Mouse (Mus musculus) kidney, embryonic 14.5 days (tissue): ENCODE measurements at regions not wholly inside any gene's neighbourhood (a gene's known extent, or its start where the extent isn't known, plus 50 kb on each side); places are given as distances from the start of the nearest gene placed in this dataset.

Experiments used
- ATAC-seq: fragments of 200-750 bp; cut with Nextera tagmentation; 2 replicates; pipeline ENCODE4 v1.8.0; 2017; ENCODE audit warnings: moderate number of reproducible peaks, mild to moderate bottlenecking, moderate TSS enrichment, moderate library complexity; ENCODE audit not compliant: low FRiP score, low TSS enrichment
- H3K27ac ChIP-seq: fragments of 300-500 bp; sonication (generic); 2 replicates; pipeline ENCODE4 v1.5.1; 2014; ENCODE audit warnings: low read depth, mild to moderate bottlenecking, low read length, moderate library complexity, mixed read lengths
- H3K27me3 ChIP-seq: fragments of 300-500 bp; sonication (generic); 2 replicates; pipeline ENCODE4 v1.6.1; 2014; ENCODE audit warnings: mild to moderate bottlenecking, low read length; ENCODE audit not compliant: control insufficient read depth, insufficient read depth
- H3K36me3 ChIP-seq: fragments of 300-500 bp; sonication (generic); 2 replicates; pipeline ENCODE4 v1.6.1; 2014; ENCODE audit warnings: low read length, mixed read lengths; ENCODE audit not compliant: control insufficient read depth, insufficient read depth
- H3K4me1 ChIP-seq: fragments of 300-500 bp; sonication (generic); 2 replicates; pipeline ENCODE4 v1.6.1; 2014; ENCODE audit warnings: low read length, mixed read lengths; ENCODE audit not compliant: control insufficient read depth, insufficient read depth
- H3K4me2 ChIP-seq: fragments of 300-500 bp; sonication (generic); replicated peaks from 2 replicates; pipeline ENCODE4 v1.6.1; 2014; ENCODE audit warnings: low read depth, mild to moderate bottlenecking, low read length
- H3K4me3 ChIP-seq: fragments of 300-500 bp; sonication (generic); 2 replicates; pipeline ENCODE4 v1.5.1; 2014; ENCODE audit warnings: mild to moderate bottlenecking, low read length
- H3K9ac ChIP-seq: fragments of 300-500 bp; sonication (generic); 2 replicates; pipeline ENCODE4 v1.6.1; 2014; ENCODE audit warnings: low read depth, mild to moderate bottlenecking, low read length, moderate library complexity
- H3K9me3 ChIP-seq: fragments of 300-500 bp; sonication (generic); 2 replicates; pipeline ENCODE4 v1.6.1; 2016; ENCODE audit warnings: low read length; ENCODE audit not compliant: control insufficient read depth
- WGBS: fragments of 180-500 bp; shearing (Covaris S2); extraction: QIAGEN DNeasy Blood & Tissue Kit; methylation state at CpG from one replicate; pipeline ENCODE4 v1.1.7; 2014; 5-methylcytosine and 5-hydroxymethylcytosine counted together

GRCm38 (mm10) chr1:14503193-14503800 lies 1589.8 kb downstream of the 4930444P10Rik start:
- no peaks in the 10 kb centered on the region for H3K36me3 ChIP-seq
- 19% methylated on average over 7 of the region's 7 CpGs for WGBS
- 0 out of 2 replicates have a peak, but pooled peaks cover 13% of the 10 kb centered on the region for H3K4me1 ChIP-seq
- H3K27me3 ChIP-seq: peaks cover 33% of the 10 kb centered on the region
- H3K9me3 ChIP-seq: no peaks in the 10 kb centered on the region
- ATAC-seq: no peak
- 0 out of 2 replicates have a peak overlapping the region, but pooled peaks have one; percentile 33 for H3K4me2 ChIP-seq
- H3K27ac ChIP-seq: no peak overlapping the region
- no peak overlapping the region for H3K4me3 ChIP-seq
- no peak overlapping the region for H3K9ac ChIP-seq

GRCm38 (mm10) chr1:14499105-14499504 lies 1594.0 kb downstream of the 4930444P10Rik start:
- no peaks in the 10 kb centered on the region for H3K4me1 ChIP-seq
- WGBS: 81% methylated on average over 1 of the region's 1 CpGs

GRCm38 (mm10) chr1:14490026-14490425 lies 1603.1 kb downstream of the 4930444P10Rik start:
- Histone ChIP-seq H3K27ac (no peak overlapping the region), H3K36me3 (no peaks in the 10 kb centered on the region), H3K9me3 (no peaks in the 10 kb centered on the region), H3K27me3 (no peaks in the 10 kb centered on the region), H3K4me3 (no peak overlapping the region), H3K9ac (no peak overlapping the region), H3K4me2 (no peak overlapping the region), H3K4me1 (no peaks in the 10 kb centered on the region)
- ATAC-seq: no peak
- 87% methylated on average over 3 of the region's 3 CpGs for WGBS

More at GRCm38 (mm10) chr1:14499105-14499504, 1594.0 kb downstream of the 4930444P10Rik start:
- Histone ChIP-seq H3K27me3 (peaks cover 8% of the 10 kb centered on the region; the same call in 1 of the 2 replicates), H3K36me3 (no peaks in the 10 kb centered on the region), H3K27ac (no peak overlapping the region), H3K9me3 (no peaks in the 10 kb centered on the region), H3K4me3 (no peak overlapping the region), H3K9ac (no peak overlapping the region), H3K4me2 (no peak overlapping the region)
- no peak for ATAC-seq

- no peak for ATAC-seq
- Histone ChIP-seq H3K9me3 (no peaks in the 10 kb centered on the region), H3K36me3 (no peaks in the 10 kb centered on the region), H3K4me2 (no peak overlapping the region), H3K9ac (no peak overlapping the region), H3K4me3 (no peak overlapping the region), H3K4me1 (no peaks in the 10 kb centered on the region), H3K27me3 (no peaks in the 10 kb centered on the region), H3K27ac (no peak overlapping the region)
- 12% methylated on average over 4 of the region's 4 CpGs for WGBS
These were observed 1605.4 kb downstream of the 4930444P10Rik start for GRCm38 (mm10) chr1:14487708-14488127.

GRCm38 (mm10) chr1:14485746-14486145 lies 1607.4 kb downstream of the 4930444P10Rik start:
- no peaks in the 10 kb centered on the region for H3K27me3 ChIP-seq
- ATAC-seq: no peak
- 56% methylated on average over 2 of the region's 2 CpGs for WGBS

GRCm38 (mm10) chr1:14484121-14484916 lies 1608.8 kb downstream of the 4930444P10Rik start:
- Histone ChIP-seq H3K9me3 (no peaks in the 10 kb centered on the region), H3K27ac (no peak overlapping the region), H3K36me3 (no peaks in the 10 kb centered on the region), H3K27me3 (no peaks in the 10 kb centered on the region), H3K4me2 (no peak overlapping the region), H3K4me3 (no peak overlapping the region), H3K4me1 (no peaks in the 10 kb centered on the region), H3K9ac (no peak overlapping the region)
- 92% methylated on average over 6 of the region's 6 CpGs for WGBS
- ATAC-seq: no peak

More at GRCm38 (mm10) chr1:14485746-14486145, 1607.4 kb downstream of the 4930444P10Rik start:
- no peak overlapping the region for H3K9ac ChIP-seq
- no peak overlapping the region for H3K4me3 ChIP-seq
- no peaks in the 10 kb centered on the region for H3K4me1 ChIP-seq
- no peak overlapping the region for H3K4me2 ChIP-seq
- no peaks in the 10 kb centered on the region for H3K9me3 ChIP-seq
- H3K27ac ChIP-seq: no peak overlapping the region
- H3K36me3 ChIP-seq: no peaks in the 10 kb centered on the region

GRCm38 (mm10) chr1:14472294-14472693 lies 1620.8 kb downstream of the 4930444P10Rik start:
- H3K4me3 ChIP-seq: no peak overlapping the region
- no peak overlapping the region for H3K27ac ChIP-seq
- no peak overlapping the region for H3K9ac ChIP-seq
- no peaks in the 10 kb centered on the region; the same call in 1 of the 2 replicates for H3K4me1 ChIP-seq
- ATAC-seq: no peak
- H3K27me3 ChIP-seq: no peaks in the 10 kb centered on the region
- no peak overlapping the region for H3K4me2 ChIP-seq
- WGBS: 60% methylated on average over 3 of the region's 3 CpGs
- no peaks in the 10 kb centered on the region for H3K9me3 ChIP-seq
- no peaks in the 10 kb centered on the region for H3K36me3 ChIP-seq

- H3K27ac ChIP-seq: no peak overlapping the region
- H3K27me3 ChIP-seq: no peaks in the 10 kb centered on the region
- 57% methylated on average over 2 of the region's 2 CpGs for WGBS
These were observed 1621.6 kb downstream of the 4930444P10Rik start for GRCm38 (mm10) chr1:14471551-14471950.

More at GRCm38 (mm10) chr1:14471551-14471950, 1621.6 kb downstream of the 4930444P10Rik start:
- Histone ChIP-seq H3K9ac (no peak overlapping the region), H3K36me3 (no peaks in the 10 kb centered on the region), H3K4me3 (no peak overlapping the region), H3K4me1 (no peaks in the 10 kb centered on the region; the same call in 1 of the 2 replicates), H3K9me3 (no peaks in the 10 kb centered on the region), H3K4me2 (no peak overlapping the region)
- no peak for ATAC-seq
